Mouse (Mus musculus) c-Kit-negative CD71-positive TER-119-positive erythroid progenitor cells, embryonic 14.5 days (primary cell): ENCODE measurements around the gene Atp6v1e2.

Experiments
- DNase-seq: peaks from one replicate; pipeline ENCODE4 v3.0.0-alpha.2; 2013; ENCODE audit warnings: low read depth, low spot score

The Atp6v1e2 gene

GRCm38 (mm10) chr17:86915540-86915939, 32.2 kb downstream of the Atp6v1e2 start:
- DNase-seq, result no peak

GRCm38 (mm10) chr17:86913003-86913607, 34.6 kb downstream of the Atp6v1e2 start:
- no peak for DNase-seq

- DNase-seq, result no peak
Observed at GRCm38 (mm10) chr17:86911261-86911660, 36.4 kb downstream of the Atp6v1e2 start.

- DNase-seq, result no peak
Observed at GRCm38 (mm10) chr17:86909733-86910495, 37.8 kb downstream of the Atp6v1e2 start.

- no peak for DNase-seq
Observed at GRCm38 (mm10) chr17:86908316-86908715, 39.4 kb downstream of the Atp6v1e2 start.

GRCm38 (mm10) chr17:86907092-86907491, 40.6 kb downstream of the Atp6v1e2 start:
- DNase-seq, result no peak

- no peak for DNase-seq
Observed at GRCm38 (mm10) chr17:86906601-86907000, 41.1 kb downstream of the Atp6v1e2 start.

- DNase-seq, result no peak
Observed at GRCm38 (mm10) chr17:86906136-86906461, 41.6 kb downstream of the Atp6v1e2 start.

GRCm38 (mm10) chr17:86905297-86906135, 42.2 kb downstream of the Atp6v1e2 start:
- DNase-seq, result no peak

- DNase-seq, result no peak
Observed at GRCm38 (mm10) chr17:86904206-86904605, 43.5 kb downstream of the Atp6v1e2 start.

GRCm38 (mm10) chr17:86903596-86903995, 44.1 kb downstream of the Atp6v1e2 start:
- no peak for DNase-seq

GRCm38 (mm10) chr17:86902399-86903067, 45.2 kb downstream of the Atp6v1e2 start:
- DNase-seq, result no peak

- DNase-seq, result no peak
Observed at GRCm38 (mm10) chr17:86900564-86900963, 47.1 kb downstream of the Atp6v1e2 start.

- no peak for DNase-seq
Observed at GRCm38 (mm10) chr17:86899821-86900220, 47.9 kb downstream of the Atp6v1e2 start.

- no peak for DNase-seq
Observed at GRCm38 (mm10) chr17:86897486-86898165, 50.1 kb downstream of the Atp6v1e2 start.

GRCm38 (mm10) chr17:86895191-86895590, 52.5 kb downstream of the Atp6v1e2 start:
- no peak for DNase-seq
